Mouse (Mus musculus): ENCODE data around the gene Nmral1. TPM values are rescaled to one million over a fixed set of nuclear protein-coding genes. Genes with fewer than 3 reads are reported as not detected.

Gene Nmral1
- polyA plus RNA-seq, 1 experiment from 2014 or later: 98.7 TPM

DNA sequence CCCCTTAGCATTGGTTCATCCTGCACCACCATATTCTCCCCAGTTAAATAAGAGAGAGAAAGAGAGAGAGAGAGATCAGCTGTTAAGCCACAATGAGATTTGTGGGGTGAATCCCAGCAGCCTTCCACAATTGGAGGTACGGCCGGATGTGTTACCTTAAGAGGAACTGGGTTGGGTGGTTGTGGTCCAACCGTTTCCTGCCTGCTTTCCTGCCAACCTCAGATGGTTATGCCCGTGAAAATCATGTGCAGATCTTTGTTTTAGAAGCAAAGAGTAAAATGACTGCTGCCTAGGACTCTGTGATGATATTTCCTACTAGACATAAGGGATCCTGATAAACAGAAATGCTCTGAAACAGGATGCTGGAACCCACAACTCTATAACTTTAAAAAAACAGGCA is 45.1 kb downstream of the Nmral1 start:
- no peak overlapping the region for H3K4me3 ChIP-seq
- peaks cover 20% of the 10 kb centered on the region for H3K36me3 ChIP-seq
- peaks cover 8% of the 10 kb centered on the region for H3K4me1 ChIP-seq
- no peak for ATAC-seq (ENCODE audit: low FRiP score, low read depth)
- no peak overlapping the region for H3K9ac ChIP-seq
- H3K27ac ChIP-seq: no peak overlapping the region
- H3K9me3 ChIP-seq: no peaks in the 10 kb centered on the region
- 90% methylated on average over 4 of the region's 4 CpGs for WGBS
- H3K4me2 ChIP-seq (replicated peaks): no peak overlapping the region
- no peaks in the 10 kb centered on the region for H3K27me3 ChIP-seq (replicated peaks)

DNA sequence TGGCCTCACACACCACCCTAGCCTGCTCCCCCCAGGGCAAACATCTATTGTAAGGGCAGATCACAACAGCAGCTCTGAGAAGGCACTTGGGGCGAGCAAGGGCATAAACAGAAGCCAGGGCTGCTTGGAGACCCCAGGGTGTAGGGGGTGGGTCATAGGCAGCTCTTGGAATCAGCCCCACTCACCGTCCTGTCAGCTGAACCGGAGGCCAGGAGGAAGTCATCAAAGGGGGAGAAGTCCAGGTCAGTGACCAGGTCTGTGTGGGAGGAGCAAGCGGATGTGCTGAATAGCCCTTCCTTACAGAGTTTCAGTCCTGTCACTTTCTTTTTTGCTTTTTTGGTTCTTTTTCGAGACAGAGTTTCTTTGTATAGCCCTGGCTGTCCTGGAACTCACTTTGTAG is 48.8 kb downstream of the Nmral1 start:
- WGBS: 82% methylated on average over 5 of the region's 5 CpGs
- Histone ChIP-seq H3K27me3 (replicated peaks) (no peaks in the 10 kb centered on the region), H3K36me3 (peaks cover 39% of the 10 kb centered on the region), H3K4me1 (no peaks in the 10 kb centered on the region), H3K4me2 (replicated peaks) (no peak overlapping the region), H3K4me3 (no peak overlapping the region), H3K27ac (no peak overlapping the region), H3K9ac (no peak overlapping the region), H3K9me3 (no peaks in the 10 kb centered on the region)
- ATAC-seq (ENCODE audit: low FRiP score, low read depth): no peak

DNA sequence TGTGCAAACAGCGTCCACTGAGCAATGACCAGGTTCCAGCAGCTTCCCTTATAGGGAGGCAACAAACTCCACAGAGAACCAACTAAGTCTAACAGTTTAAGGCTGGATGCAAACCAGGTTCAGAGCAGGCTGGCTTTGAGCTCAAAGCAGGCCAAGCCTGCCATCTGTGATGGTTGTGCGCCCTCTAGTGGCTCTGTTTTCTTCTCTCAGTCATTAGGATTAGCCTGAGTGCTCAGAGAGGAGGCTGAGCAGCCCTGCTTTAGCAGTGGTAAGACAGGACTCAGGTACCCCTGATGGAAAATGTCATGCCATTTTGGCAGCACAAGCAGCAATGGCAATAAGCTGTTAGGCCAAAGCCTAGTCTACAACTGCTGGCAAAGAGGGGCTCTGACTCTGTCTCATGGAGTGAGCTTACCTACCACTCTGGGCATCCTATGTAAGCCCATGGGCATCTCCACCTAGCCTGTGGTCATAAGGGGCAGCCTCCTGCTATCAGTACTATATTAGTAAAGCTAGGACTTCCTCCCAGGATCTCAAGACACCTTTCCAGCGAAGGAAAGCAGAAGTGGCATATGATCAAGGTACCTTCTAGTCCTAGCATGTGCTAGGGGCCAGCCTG is 51.9 kb downstream of the Nmral1 start:
- no peaks in the 10 kb centered on the region for H3K4me1 ChIP-seq
- no peak overlapping the region for H3K4me3 ChIP-seq
- peaks cover 50% of the 10 kb centered on the region for H3K36me3 ChIP-seq
- peak; percentile 78 for ATAC-seq (ENCODE audit: low FRiP score, low read depth)
- no peaks in the 10 kb centered on the region for H3K9me3 ChIP-seq
- no peak overlapping the region for H3K9ac ChIP-seq
- H3K27me3 ChIP-seq (replicated peaks): no peaks in the 10 kb centered on the region
- 26% methylated on average over 3 of the region's 3 CpGs for WGBS
- H3K27ac ChIP-seq: no peak overlapping the region
- no peak overlapping the region for H3K4me2 ChIP-seq (replicated peaks)

DNA sequence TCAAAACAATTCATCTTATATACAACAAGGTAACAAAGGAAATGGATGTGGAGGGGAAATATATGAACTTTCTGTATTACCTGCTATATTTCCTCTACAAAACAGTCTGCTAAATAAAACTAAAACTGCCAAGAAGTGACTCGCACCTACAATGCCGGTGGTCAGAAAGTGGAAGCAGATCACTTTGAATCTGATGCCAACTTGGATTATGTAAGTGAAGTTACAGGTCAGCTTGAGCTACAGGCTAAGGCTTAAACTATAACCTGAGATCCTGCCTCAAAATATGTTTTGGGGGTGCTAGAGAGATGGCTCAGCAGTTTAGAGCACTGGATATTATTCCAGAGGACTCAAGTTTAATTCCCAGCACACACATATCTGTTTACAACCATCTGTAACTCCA is 53.4 kb downstream of the Nmral1 start:
- Histone ChIP-seq H3K27ac (no peak overlapping the region), H3K27me3 (replicated peaks) (no peaks in the 10 kb centered on the region), H3K4me2 (replicated peaks) (no peak overlapping the region), H3K9me3 (no peaks in the 10 kb centered on the region), H3K36me3 (peaks cover 56% of the 10 kb centered on the region), H3K4me3 (no peak overlapping the region), H3K9ac (no peak overlapping the region), H3K4me1 (no peaks in the 10 kb centered on the region)
- WGBS: 94% methylated on average over 2 of the region's 2 CpGs
- ATAC-seq (ENCODE audit: low FRiP score, low read depth): no peak

DNA sequence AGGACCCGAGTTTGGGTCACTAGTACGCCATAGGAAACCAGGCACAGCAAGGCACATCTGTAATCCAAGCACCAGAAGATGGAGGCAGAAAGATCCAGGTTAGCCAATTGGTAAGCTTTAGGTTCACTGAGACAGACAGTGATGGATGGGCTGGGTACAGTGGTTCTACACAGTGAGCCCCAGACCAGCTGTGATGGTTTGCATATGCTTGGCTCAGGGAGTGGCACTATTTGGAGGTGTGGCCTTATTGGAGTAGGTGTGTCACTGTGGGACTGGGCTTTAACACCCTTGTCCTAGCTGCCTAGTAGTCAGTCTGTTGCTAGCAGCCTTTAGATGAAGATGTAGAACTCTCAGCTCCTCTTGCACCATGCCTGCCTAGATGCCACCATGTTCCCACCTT is 55.4 kb downstream of the Nmral1 start:
- WGBS: 85% methylated on average over 2 of the region's 2 CpGs
- Histone ChIP-seq H3K27ac (no peak overlapping the region), H3K27me3 (replicated peaks) (no peaks in the 10 kb centered on the region), H3K4me2 (replicated peaks) (no peak overlapping the region), H3K9ac (no peak overlapping the region), H3K9me3 (no peaks in the 10 kb centered on the region), H3K36me3 (peaks cover 48% of the 10 kb centered on the region), H3K4me1 (0 out of 2 replicates have a peak, but pooled peaks cover 6% of the 10 kb centered on the region), H3K4me3 (no peak overlapping the region)
- ATAC-seq (ENCODE audit: low FRiP score, low read depth): no peak

DNA sequence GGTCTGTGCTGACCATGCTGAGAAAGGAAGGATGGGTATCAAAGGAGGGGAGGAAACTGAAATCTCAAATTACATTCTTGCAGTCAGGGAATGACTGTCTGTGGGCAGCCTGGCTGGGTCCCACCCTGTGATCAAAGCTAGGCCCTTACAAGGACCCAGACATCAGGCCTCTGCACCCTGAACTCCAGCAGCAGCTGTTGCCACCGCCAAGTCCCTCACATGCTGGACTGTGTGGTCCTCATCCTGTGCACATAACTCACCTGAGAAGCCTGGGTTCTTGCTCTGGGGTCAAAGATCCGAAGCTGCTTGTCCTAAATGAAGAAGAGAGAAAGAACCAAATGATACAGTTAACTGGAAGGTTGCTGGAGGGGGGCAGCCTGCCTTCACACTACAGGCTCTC is 57.6 kb downstream of the Nmral1 start:
- Histone ChIP-seq H3K4me2 (replicated peaks) (no peak overlapping the region), H3K36me3 (peaks cover 31% of the 10 kb centered on the region), H3K4me1 (0 out of 2 replicates have a peak, but pooled peaks cover 8% of the 10 kb centered on the region), H3K27me3 (replicated peaks) (no peaks in the 10 kb centered on the region), H3K9me3 (no peaks in the 10 kb centered on the region), H3K9ac (no peak overlapping the region), H3K27ac (no peak overlapping the region), H3K4me3 (no peak overlapping the region)
- no peak for ATAC-seq (ENCODE audit: low FRiP score, low read depth)
- WGBS: 72% methylated on average over 2 of the region's 2 CpGs

Other genes with a start within 250 kb of the Nmral1 start
- gene Srl, start 177.5 kb downstream of the Nmral1 start, polyA plus RNA-seq (2016; fragmentation: Nextera tagmentation; extraction: Ambion mirVana): 30.2 and 33.2 TPM in 2 replicates
- gene Tfap4, start 159.5 kb downstream of the Nmral1 start, polyA plus RNA-seq (2016; fragmentation: Nextera tagmentation; extraction: Ambion mirVana): 13.5 and 14.2 TPM in 2 replicates
- 36.5 and 36.7 TPM in 2 replicates for gene Glis2, start 124.6 kb downstream of the Nmral1 start, polyA plus RNA-seq (2016; fragmentation: Nextera tagmentation; extraction: Ambion mirVana)
- gene Pam16, start 94.4 kb downstream of the Nmral1 start, polyA plus RNA-seq (2016; fragmentation: Nextera tagmentation; extraction: Ambion mirVana): 121 and 143 TPM in 2 replicates
- 10.9 and 11.3 TPM in 2 replicates for gene Vasn, start 79.4 kb downstream of the Nmral1 start, polyA plus RNA-seq (2016; fragmentation: Nextera tagmentation; extraction: Ambion mirVana)
- 51.5 and 56.4 TPM in 2 replicates for gene Dnaja3, start 79.4 kb downstream of the Nmral1 start, polyA plus RNA-seq (2016; fragmentation: Nextera tagmentation; extraction: Ambion mirVana)
- 23.6 and 31.2 TPM in 2 replicates for gene Coro7, start 39.6 kb downstream of the Nmral1 start, polyA plus RNA-seq (2016; fragmentation: Nextera tagmentation; extraction: Ambion mirVana)
- gene Hmox2, start 7.0 kb upstream of the Nmral1 start, polyA plus RNA-seq (2016; fragmentation: Nextera tagmentation; extraction: Ambion mirVana): 88.9 and 90.0 TPM in 2 replicates
- gene Cdip1, start 70.9 kb upstream of the Nmral1 start, polyA plus RNA-seq (2016; fragmentation: Nextera tagmentation; extraction: Ambion mirVana): 97.0 and 102 TPM in 2 replicates
- 0.27 and 0.51 TPM in 2 replicates for gene 4930562C15Rik, start 116.1 kb upstream of the Nmral1 start, polyA plus RNA-seq (2016; fragmentation: Nextera tagmentation; extraction: Ambion mirVana)
- gene Ubald1, start 161.0 kb upstream of the Nmral1 start, polyA plus RNA-seq (2016; fragmentation: Nextera tagmentation; extraction: Ambion mirVana): 41.9 and 45.0 TPM in 2 replicates
- 92.5 and 93.3 TPM in 2 replicates for gene Mgrn1, start 166.9 kb upstream of the Nmral1 start, polyA plus RNA-seq (2016; fragmentation: Nextera tagmentation; extraction: Ambion mirVana)
- 124 and 125 TPM in 2 replicates for gene Nudt16l1, start 219.4 kb upstream of the Nmral1 start, polyA plus RNA-seq (2016; fragmentation: Nextera tagmentation; extraction: Ambion mirVana)
- 60.3 and 66.5 TPM in 2 replicates for gene Anks3, start 244.8 kb upstream of the Nmral1 start, polyA plus RNA-seq (2016; fragmentation: Nextera tagmentation; extraction: Ambion mirVana)